Mouse (Mus musculus): ENCODE measurements around the gene Chst14.

Chst14 gene

DNA sequence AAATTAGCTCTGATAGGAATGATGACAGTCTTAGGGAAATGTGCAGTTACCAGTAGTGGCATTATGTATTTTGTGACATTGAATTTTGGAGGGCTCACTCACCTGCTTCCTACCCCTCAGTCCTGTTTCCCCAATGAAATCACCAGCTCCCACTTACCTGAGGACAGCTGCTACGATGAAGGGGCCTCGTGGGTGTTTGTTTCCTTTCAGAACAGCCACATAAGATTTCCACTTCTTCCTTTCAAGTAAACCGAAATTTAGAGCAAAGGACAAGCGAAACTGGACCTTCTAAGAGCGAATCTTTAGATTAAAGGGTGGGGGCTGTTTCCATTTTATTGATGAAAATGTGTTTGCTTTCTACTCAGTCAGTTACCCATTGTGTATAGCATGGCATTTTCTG is 45.8 kb downstream of the Chst14 start:
- no peak for DNase-seq

DNA sequence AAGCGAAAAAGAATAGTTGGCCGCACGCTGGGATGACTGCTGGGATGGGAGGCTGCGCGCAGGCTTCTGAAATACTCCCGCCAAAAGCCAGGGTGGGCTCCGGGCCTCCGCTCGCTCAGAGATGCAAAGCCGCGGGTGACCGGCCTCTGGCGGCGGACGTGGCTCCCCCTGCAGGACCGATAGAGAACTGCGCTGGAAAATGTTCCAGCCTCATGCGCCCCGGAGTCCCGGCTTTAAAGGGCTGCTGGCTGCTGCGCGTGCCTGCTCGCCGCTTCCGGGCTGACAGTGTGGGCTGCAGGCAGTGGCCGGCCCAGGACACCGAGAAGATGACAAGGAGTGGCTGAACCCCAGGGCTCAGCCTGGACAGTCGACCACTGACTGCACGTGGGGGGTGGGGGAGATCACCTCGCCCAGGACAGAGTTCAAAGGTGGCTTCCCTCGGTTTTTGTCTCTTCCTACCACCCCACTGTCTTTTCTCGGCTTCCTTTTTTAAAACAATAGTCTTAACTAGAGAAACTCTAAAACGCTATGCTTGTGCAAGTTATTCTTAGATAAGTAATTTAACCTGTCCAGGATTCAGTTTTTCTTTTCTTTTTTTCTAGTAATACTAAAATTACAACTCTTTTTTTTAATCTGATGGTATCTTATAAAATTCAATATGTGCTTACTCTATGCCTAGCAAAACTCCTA is 46.5 kb downstream of the Chst14 start:
- peak; percentile 84 to 92 for DNase-seq

DNA sequence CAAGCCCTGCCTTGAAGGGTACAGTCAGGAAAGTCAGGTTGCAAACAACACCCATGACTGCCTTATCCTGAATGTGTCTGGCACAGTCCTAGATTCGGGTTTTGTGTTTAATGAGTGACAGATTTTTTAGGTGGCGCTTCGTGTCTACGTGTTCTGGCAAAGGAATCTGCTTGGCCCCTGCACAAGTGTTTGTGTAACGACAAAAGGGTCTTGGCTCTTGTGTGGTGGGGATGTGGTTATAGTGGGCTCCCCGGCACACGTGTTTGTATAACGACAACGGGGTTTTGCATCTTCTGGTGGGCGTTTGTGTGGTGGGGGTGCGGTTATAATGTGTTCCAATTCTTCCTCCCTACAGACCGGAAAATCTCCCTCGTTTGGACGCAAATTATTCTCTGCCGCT is 49.6 kb downstream of the Chst14 start:
- DNase-seq: peak in 1 of 2 experiments; percentile 27

DNA sequence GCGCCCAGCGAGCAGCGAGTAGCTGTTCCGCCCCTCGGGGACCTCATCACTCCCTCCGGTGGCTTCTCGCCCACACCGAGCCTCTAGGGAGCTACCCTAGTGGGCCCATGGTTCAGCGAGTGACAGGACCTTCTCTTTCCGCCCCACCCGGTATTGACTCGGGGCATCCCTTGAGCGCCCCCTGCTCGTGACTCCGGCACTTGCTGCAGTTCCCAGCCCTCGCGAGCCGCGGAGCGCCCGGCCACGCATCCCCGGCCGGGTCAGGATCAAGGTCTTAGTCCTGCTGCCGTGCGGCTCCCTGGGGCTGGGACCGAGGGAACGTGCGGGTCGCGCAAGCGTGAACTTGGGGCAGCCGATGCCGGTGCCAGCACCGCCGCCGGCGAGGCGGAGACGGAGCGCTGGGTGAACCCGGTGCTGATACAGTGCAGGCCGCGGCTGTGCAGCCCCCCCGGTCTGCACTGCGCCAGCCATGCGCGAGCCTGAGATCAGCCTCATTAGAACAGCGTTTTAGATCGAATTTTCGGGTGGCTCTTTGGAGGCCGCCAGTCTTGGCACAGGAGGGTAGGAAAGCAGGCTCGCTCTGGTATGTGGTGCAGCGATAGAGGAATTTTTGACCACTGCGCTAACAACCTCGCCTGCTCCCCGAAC is 50.1 kb downstream of the Chst14 start:
- DNase-seq: peak; percentile 93 to 94

DNA sequence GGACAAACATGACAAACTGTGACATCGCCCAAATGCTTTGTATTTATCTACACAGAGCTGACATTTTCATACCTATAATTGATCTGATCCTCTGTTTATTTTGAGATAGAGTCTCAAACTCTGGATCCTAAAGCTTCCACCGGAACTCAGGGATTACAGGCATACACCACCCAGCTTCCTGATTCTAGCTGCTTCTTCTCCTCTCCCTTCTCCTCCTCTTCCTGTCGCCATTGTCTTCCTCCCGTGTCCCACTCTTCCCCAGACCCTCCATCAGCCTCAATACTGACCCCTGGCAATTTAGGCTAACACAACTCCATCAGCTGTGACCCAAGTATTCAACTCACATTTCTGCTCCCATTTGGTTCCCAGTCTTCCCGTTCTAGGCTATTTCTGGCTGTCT is 50.6 kb downstream of the Chst14 start:
- no peak for DNase-seq

DNA sequence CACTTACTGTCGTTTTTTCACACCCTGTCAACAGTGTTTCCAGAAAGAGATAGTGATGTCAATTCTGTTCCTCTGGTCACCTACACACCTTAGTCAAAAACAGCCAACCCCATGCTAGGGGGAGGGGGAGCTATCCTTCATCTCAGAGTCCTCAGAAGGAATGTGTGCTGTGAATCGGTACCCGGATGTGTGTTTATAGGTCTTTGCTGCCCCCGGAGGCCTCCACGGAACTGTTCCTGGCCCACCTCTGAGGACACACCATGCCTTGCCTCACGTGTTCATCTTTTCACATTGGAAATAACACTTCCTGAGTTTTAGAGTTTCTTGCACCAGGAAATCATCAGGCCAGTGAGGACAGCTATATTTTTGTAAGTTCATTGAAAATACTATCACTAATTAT is 51.8 kb downstream of the Chst14 start:
- no peak for DNase-seq

Data from cerebellum, adult 18-20 months (tissue).